Mouse (Mus musculus): ENCODE results near the gene Fgf18. TPM values are rescaled to one million over a fixed set of nuclear protein-coding genes. Genes with fewer than 3 reads are reported as not detected.

The Fgf18 gene
- polyA plus RNA-seq, 1 experiment from 2014 or later, result 0.56 TPM

GRCm38 (mm10) chr11:33154459-33154858, 7.3 kb upstream of the Fgf18 start:
- H3K9ac ChIP-seq (ENCODE audit: low read depth, low read length), result no peak overlapping the region
- H3K27ac ChIP-seq (ENCODE audit: low read depth, low read length), result no peak overlapping the region
- no peaks in the 10 kb centered on the region for H3K4me1 ChIP-seq (replicated peaks; ENCODE audit: control insufficient read depth, insufficient read depth, low read length)
- peaks cover 36% of the 10 kb centered on the region for H3K36me3 ChIP-seq (ENCODE audit: control insufficient read depth, insufficient read depth, low read length)
- ATAC-seq (replicated peaks; ENCODE audit: low FRiP score) (no peak), DNase-seq (ENCODE audit: low spot score) (no peak)
- no peak overlapping the region for H3K4me3 ChIP-seq (ENCODE audit: low read depth, low read length)
- H3K4me2 ChIP-seq, result no peak overlapping the region
- no peaks in the 10 kb centered on the region for H3K9me3 ChIP-seq (ENCODE audit: control insufficient read depth, low read length)
- 90% methylated on average over 3 of the region's 3 CpGs for WGBS
- no peaks in the 10 kb centered on the region for H3K27me3 ChIP-seq (replicated peaks; ENCODE audit: control insufficient read depth, insufficient read depth, low read length)

GRCm38 (mm10) chr11:33152997-33153396, 5.8 kb upstream of the Fgf18 start:
- Histone ChIP-seq H3K9ac (ENCODE audit: low read depth, low read length) (no peak overlapping the region), H3K4me1 (replicated peaks; ENCODE audit: control insufficient read depth, insufficient read depth, low read length) (peaks cover 3% of the 10 kb centered on the region), H3K27me3 (replicated peaks; ENCODE audit: control insufficient read depth, insufficient read depth, low read length) (peaks cover 3% of the 10 kb centered on the region), H3K4me3 (ENCODE audit: low read depth, low read length) (no peak overlapping the region), H3K27ac (ENCODE audit: low read depth, low read length) (no peak overlapping the region), H3K9me3 (ENCODE audit: control insufficient read depth, low read length) (no peaks in the 10 kb centered on the region), H3K36me3 (ENCODE audit: control insufficient read depth, insufficient read depth, low read length) (peaks cover 35% of the 10 kb centered on the region), H3K4me2 (no peak overlapping the region)
- ATAC-seq (replicated peaks; ENCODE audit: low FRiP score) (no peak), DNase-seq (ENCODE audit: low spot score) (no peak)
- 95% methylated on average over 1 of the region's 1 CpGs for WGBS

GRCm38 (mm10) chr11:33151780-33152145, 4.6 kb upstream of the Fgf18 start:
- no peak for DNase-seq (ENCODE audit: low spot score)
- H3K36me3 ChIP-seq (ENCODE audit: control insufficient read depth, insufficient read depth, low read length), result peaks cover 27% of the 10 kb centered on the region
- no peak overlapping the region for H3K4me3 ChIP-seq (ENCODE audit: low read depth, low read length)
- H3K4me1 ChIP-seq (replicated peaks; ENCODE audit: control insufficient read depth, insufficient read depth, low read length), result peaks cover 11% of the 10 kb centered on the region
- H3K27ac ChIP-seq (ENCODE audit: low read depth, low read length), result no peak overlapping the region
- H3K9me3 ChIP-seq (ENCODE audit: control insufficient read depth, low read length), result no peaks in the 10 kb centered on the region
- WGBS, result 72% methylated on average over 4 of the region's 4 CpGs
- no peak overlapping the region for H3K9ac ChIP-seq (ENCODE audit: low read depth, low read length)
- peaks cover 15% of the 10 kb centered on the region for H3K27me3 ChIP-seq (replicated peaks; ENCODE audit: control insufficient read depth, insufficient read depth, low read length)
- no peak for ATAC-seq (replicated peaks; ENCODE audit: low FRiP score)
- H3K4me2 ChIP-seq, result no peak overlapping the region

- WGBS, result 59% methylated on average over 3 of the region's 3 CpGs
- Histone ChIP-seq H3K27ac (ENCODE audit: low read depth, low read length) (no peak overlapping the region), H3K4me1 (replicated peaks; ENCODE audit: control insufficient read depth, insufficient read depth, low read length) (peaks cover 11% of the 10 kb centered on the region), H3K27me3 (replicated peaks; ENCODE audit: control insufficient read depth, insufficient read depth, low read length) (peaks cover 20% of the 10 kb centered on the region), H3K36me3 (ENCODE audit: control insufficient read depth, insufficient read depth, low read length) (peaks cover 24% of the 10 kb centered on the region), H3K4me2 (no peak overlapping the region), H3K4me3 (ENCODE audit: low read depth, low read length) (no peak overlapping the region), H3K9me3 (ENCODE audit: control insufficient read depth, low read length) (no peaks in the 10 kb centered on the region), H3K9ac (ENCODE audit: low read depth, low read length) (no peak overlapping the region)
- ATAC-seq (replicated peaks; ENCODE audit: low FRiP score), result no peak
- no peak for DNase-seq (ENCODE audit: low spot score)
Observed at GRCm38 (mm10) chr11:33151128-33151779, 4.1 kb upstream of the Fgf18 start.

GRCm38 (mm10) chr11:33150364-33150763, 3.2 kb upstream of the Fgf18 start:
- DNase-seq (ENCODE audit: low spot score), result no peak
- Histone ChIP-seq H3K27me3 (replicated peaks; ENCODE audit: control insufficient read depth, insufficient read depth, low read length) (peaks cover 29% of the 10 kb centered on the region), H3K27ac (ENCODE audit: low read depth, low read length) (no peak overlapping the region), H3K4me2 (no peak overlapping the region), H3K4me1 (replicated peaks; ENCODE audit: control insufficient read depth, insufficient read depth, low read length) (peaks cover 11% of the 10 kb centered on the region), H3K9ac (ENCODE audit: low read depth, low read length) (no peak overlapping the region), H3K36me3 (ENCODE audit: control insufficient read depth, insufficient read depth, low read length) (peaks cover 21% of the 10 kb centered on the region), H3K4me3 (ENCODE audit: low read depth, low read length) (no peak overlapping the region), H3K9me3 (ENCODE audit: control insufficient read depth, low read length) (no peaks in the 10 kb centered on the region)
- ATAC-seq (replicated peaks; ENCODE audit: low FRiP score), result no peak

GRCm38 (mm10) chr11:33149453-33149852, 2.3 kb upstream of the Fgf18 start:
- H3K9me3 ChIP-seq (ENCODE audit: control insufficient read depth, low read length), result no peaks in the 10 kb centered on the region
- H3K4me3 ChIP-seq (ENCODE audit: low read depth, low read length), result no peak overlapping the region
- H3K27me3 ChIP-seq (replicated peaks; ENCODE audit: control insufficient read depth, insufficient read depth, low read length), result peaks cover 38% of the 10 kb centered on the region
- peaks cover 11% of the 10 kb centered on the region for H3K4me1 ChIP-seq (replicated peaks; ENCODE audit: control insufficient read depth, insufficient read depth, low read length)
- H3K36me3 ChIP-seq (ENCODE audit: control insufficient read depth, insufficient read depth, low read length), result peaks cover 19% of the 10 kb centered on the region
- no peak overlapping the region for H3K27ac ChIP-seq (ENCODE audit: low read depth, low read length)
- H3K9ac ChIP-seq (ENCODE audit: low read depth, low read length), result no peak overlapping the region
- DNase-seq (ENCODE audit: low spot score) (no peak), ATAC-seq (replicated peaks; ENCODE audit: low FRiP score) (peak; percentile 42)
- no peak overlapping the region for H3K4me2 ChIP-seq

GRCm38 (mm10) chr11:33149088-33149436, 1.9 kb upstream of the Fgf18 start:
- ATAC-seq (replicated peaks; ENCODE audit: low FRiP score) (no peak), DNase-seq (ENCODE audit: low spot score) (no peak)
- H3K9ac ChIP-seq (ENCODE audit: low read depth, low read length), result no peak overlapping the region
- no peak overlapping the region for H3K4me3 ChIP-seq (ENCODE audit: low read depth, low read length)
- H3K36me3 ChIP-seq (ENCODE audit: control insufficient read depth, insufficient read depth, low read length), result peaks cover 19% of the 10 kb centered on the region
- no peak overlapping the region for H3K27ac ChIP-seq (ENCODE audit: low read depth, low read length)
- WGBS, result 26% methylated on average over 3 of the region's 3 CpGs
- peaks cover 11% of the 10 kb centered on the region for H3K4me1 ChIP-seq (replicated peaks; ENCODE audit: control insufficient read depth, insufficient read depth, low read length)
- peaks cover 42% of the 10 kb centered on the region for H3K27me3 ChIP-seq (replicated peaks; ENCODE audit: control insufficient read depth, insufficient read depth, low read length)
- no peaks in the 10 kb centered on the region for H3K9me3 ChIP-seq (ENCODE audit: control insufficient read depth, low read length)
- no peak overlapping the region for H3K4me2 ChIP-seq

- DNase-seq (ENCODE audit: low spot score) (peak; percentile 75), ATAC-seq (replicated peaks; ENCODE audit: low FRiP score) (peak; percentile 78)
- Histone ChIP-seq H3K9me3 (ENCODE audit: control insufficient read depth, low read length) (no peaks in the 10 kb centered on the region), H3K4me3 (ENCODE audit: low read depth, low read length) (peak overlapping the region; percentile 59), H3K36me3 (ENCODE audit: control insufficient read depth, insufficient read depth, low read length) (peaks cover 18% of the 10 kb centered on the region), H3K9ac (ENCODE audit: low read depth, low read length) (no peak overlapping the region), H3K4me2 (peak overlapping the region; percentile 83), H3K27me3 (replicated peaks; ENCODE audit: control insufficient read depth, insufficient read depth, low read length) (peaks cover 47% of the 10 kb centered on the region), H3K4me1 (replicated peaks; ENCODE audit: control insufficient read depth, insufficient read depth, low read length) (peaks cover 11% of the 10 kb centered on the region), H3K27ac (ENCODE audit: low read depth, low read length) (no peak overlapping the region)
- 5% methylated on average over 23 of the region's 23 CpGs for WGBS
Observed at GRCm38 (mm10) chr11:33148338-33149087, 1.3 kb upstream of the Fgf18 start.

Measured in liver, embryonic 11.5 days (tissue).